Mouse (Mus musculus) lung, embryonic 16.5 days (tissue): ENCODE measurements around the gene Znrd1as. TPM values are rescaled to one million over a fixed set of nuclear protein-coding genes. Genes with fewer than 3 reads are reported as not detected.
A peak's percentile ranks its signal among the peaks of the same experiment; 100 is the strongest.

Experiments
- ATAC-seq: fragments of 200-750 bp; cut with Nextera tagmentation; 2 replicates; pipeline ENCODE4 v1.8.0; 2017; ENCODE audit warnings: low read depth, mild to moderate bottlenecking, moderate library complexity
- H3K27ac ChIP-seq: fragments of 300-500 bp; sonication (generic); 2 replicates; pipeline ENCODE4 v1.5.1; 2014; ENCODE audit warnings: mild to moderate bottlenecking, control low read depth, low read length
- H3K27me3 ChIP-seq: fragments of 300-500 bp; sonication (generic); 2 replicates; pipeline ENCODE4 v1.6.1; 2014; ENCODE audit warnings: low read depth, low read length, mixed read lengths; ENCODE audit not compliant: control insufficient read depth, insufficient read depth
- H3K36me3 ChIP-seq: fragments of 300-500 bp; sonication (generic); 2 replicates; pipeline ENCODE4 v1.6.1; 2014; ENCODE audit warnings: low read length; ENCODE audit not compliant: control insufficient read depth, insufficient read depth
- H3K4me1 ChIP-seq: fragments of 300-500 bp; sonication (generic); replicated peaks from 2 replicates; pipeline ENCODE4 v1.6.1; 2014; ENCODE audit warnings: low read length, mixed read lengths; ENCODE audit not compliant: control insufficient read depth, insufficient read depth
- H3K4me2 ChIP-seq: fragments of 300-500 bp; sonication (generic); 2 replicates; pipeline ENCODE4 v1.6.1; 2014; ENCODE audit warnings: low read depth, low read length, control low read depth
- H3K4me3 ChIP-seq: fragments of 300-500 bp; sonication (generic); 2 replicates; pipeline ENCODE4 v1.5.1; 2014; ENCODE audit warnings: mild to moderate bottlenecking, low read length, control low read depth
- H3K9ac ChIP-seq: fragments of 300-500 bp; sonication (generic); 2 replicates; pipeline ENCODE4 v1.6.1; 2014; ENCODE audit warnings: low read length, control low read depth
- H3K9me3 ChIP-seq: fragments of 300-500 bp; sonication (generic); 2 replicates; pipeline ENCODE4 v1.6.1; 2016; ENCODE audit warnings: low read length; ENCODE audit not compliant: control insufficient read depth
- WGBS: fragments of 180-500 bp; shearing (Covaris S2); extraction: QIAGEN DNeasy Blood & Tissue Kit; methylation state at CpG from one replicate; pipeline ENCODE4 v1.1.7; 2014; 5-methylcytosine and 5-hydroxymethylcytosine counted together
- polyA plus RNA-seq: library from polyadenylated mRNA; unstranded; fragments of >200 nt; fragmentation: Nextera tagmentation; extraction: Ambion mirVana; gene quantifications from 2 replicates; pipeline ENCODE4 v1.2.1, GENCODE M21; 2015

Znrd1as gene
- polyA plus RNA-seq: 7.2 and 7.7 TPM in 2 replicates

DNA sequence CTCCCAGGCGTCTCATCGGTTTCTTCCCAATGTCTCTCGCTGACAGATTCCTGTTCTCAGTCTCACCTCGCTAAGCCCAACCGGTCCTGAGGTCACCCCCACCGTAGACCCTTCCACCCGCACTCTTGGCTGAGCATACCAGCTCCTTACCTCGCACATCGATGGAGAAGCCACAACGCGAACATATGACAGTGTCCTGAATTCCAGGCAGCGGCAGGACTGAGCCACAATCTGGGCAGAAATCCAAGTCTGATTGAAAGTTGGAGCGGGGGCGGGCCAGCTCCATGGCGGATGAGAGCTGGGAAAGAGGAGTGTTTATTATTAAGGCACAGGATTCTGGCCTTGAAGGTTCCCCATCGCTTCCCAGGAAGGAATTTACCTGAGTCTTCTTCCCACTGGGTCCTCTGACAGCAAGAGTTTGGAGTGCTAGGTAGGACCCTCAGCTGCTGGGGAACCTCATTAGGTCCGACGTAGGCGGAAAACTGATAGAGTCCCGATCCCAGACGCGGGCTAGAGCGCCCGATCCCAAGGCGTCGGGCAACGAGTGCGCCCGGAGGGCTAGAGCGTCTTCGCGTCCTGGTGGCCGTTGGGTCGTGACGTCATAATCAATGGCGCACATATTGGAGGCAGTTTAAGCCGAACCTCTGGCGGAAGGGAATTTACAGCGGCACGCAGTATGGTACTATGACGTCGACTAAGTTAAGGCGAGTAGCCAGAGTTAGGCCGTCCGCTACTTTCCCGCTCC is at the start of gene Znrd1as, which contains the start of gene Znrd1:
Znrd1as (plus strand) TSS at position 594 of the 745 bp plus-strand sequence.
Znrd1 (minus strand) TSS at position 561 of the 745 bp plus-strand sequence.
- Histone ChIP-seq H3K9ac (peak within 1 kb of the TSS; percentile 84), H3K27ac (peak within 1 kb of the TSS; percentile 87), H3K4me3 (peak within 1 kb of the TSS; percentile 72), H3K9me3 (no peaks in the 10 kb centered on the region), H3K27me3 (no peaks in the 10 kb centered on the region), H3K36me3 (peaks cover 12% of the 10 kb centered on the region), H3K4me1 (peaks cover 12% of the 10 kb centered on the region), H3K4me2 (peak within 1 kb of the TSS; percentile 78)
- peak; percentile 98 for ATAC-seq
- WGBS: under 1% methylated on average over 46 of the region's 46 CpGs

DNA sequence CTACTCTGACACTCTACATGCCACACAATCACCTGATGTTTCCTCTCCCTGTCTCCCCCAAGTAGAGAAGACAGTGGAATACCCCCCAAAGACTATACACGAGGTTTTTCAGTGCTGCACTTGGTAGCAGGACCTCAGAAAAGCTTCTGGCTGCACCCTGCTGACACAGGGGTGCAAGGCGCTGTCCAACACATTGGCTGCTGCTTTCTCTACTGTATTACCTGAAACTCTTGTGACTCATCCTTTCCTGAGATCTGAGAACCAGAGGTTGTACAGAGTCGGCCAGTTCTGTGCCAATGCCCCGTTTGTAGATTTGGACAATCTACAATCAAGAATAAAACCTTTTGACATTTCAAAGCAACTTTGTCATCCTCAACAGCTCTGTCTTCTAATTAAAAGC is 48.6 kb upstream of the Znrd1as start:
- H3K9ac ChIP-seq: no peak overlapping the region
- H3K4me2 ChIP-seq: no peak overlapping the region
- H3K4me3 ChIP-seq: no peak overlapping the region
- H3K27ac ChIP-seq: no peak overlapping the region
- no peaks in the 10 kb centered on the region for H3K9me3 ChIP-seq
- H3K27me3 ChIP-seq: no peaks in the 10 kb centered on the region; the same call in 1 of the 2 replicates
- no peaks in the 10 kb centered on the region for H3K36me3 ChIP-seq
- no peak for ATAC-seq
- WGBS: 46% methylated on average over 4 of the region's 4 CpGs
- H3K4me1 ChIP-seq: no peaks in the 10 kb centered on the region

DNA sequence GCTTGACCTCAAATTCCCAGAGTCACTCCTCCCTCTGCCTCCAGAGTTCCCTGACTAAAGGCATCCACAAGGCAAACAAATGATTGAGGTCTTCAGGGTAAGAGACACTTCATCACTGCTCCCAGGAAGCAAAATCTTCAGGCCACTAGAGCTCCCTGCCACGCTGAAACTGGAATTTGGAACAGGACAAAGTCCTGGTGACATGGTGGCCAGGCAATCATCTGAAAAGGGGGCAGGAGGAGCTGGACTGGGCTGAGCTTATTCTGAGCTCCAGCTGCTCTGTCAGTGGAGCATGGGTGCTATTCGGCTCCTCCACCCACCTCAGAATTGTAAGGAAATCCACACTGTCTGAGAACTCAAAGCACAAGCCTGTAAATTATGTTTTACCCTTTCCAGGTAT is 46.4 kb upstream of the Znrd1as start:
- H3K27me3 ChIP-seq: no peaks in the 10 kb centered on the region; the same call in none of the 2 replicates
- H3K4me1 ChIP-seq: no peaks in the 10 kb centered on the region
- no peak overlapping the region for H3K4me3 ChIP-seq
- H3K9me3 ChIP-seq: no peaks in the 10 kb centered on the region
- no peak overlapping the region for H3K27ac ChIP-seq
- no peaks in the 10 kb centered on the region for H3K36me3 ChIP-seq
- 57% methylated on average over 2 of the region's 2 CpGs for WGBS
- no peak for ATAC-seq
- H3K4me2 ChIP-seq: no peak overlapping the region
- H3K9ac ChIP-seq: no peak overlapping the region

DNA sequence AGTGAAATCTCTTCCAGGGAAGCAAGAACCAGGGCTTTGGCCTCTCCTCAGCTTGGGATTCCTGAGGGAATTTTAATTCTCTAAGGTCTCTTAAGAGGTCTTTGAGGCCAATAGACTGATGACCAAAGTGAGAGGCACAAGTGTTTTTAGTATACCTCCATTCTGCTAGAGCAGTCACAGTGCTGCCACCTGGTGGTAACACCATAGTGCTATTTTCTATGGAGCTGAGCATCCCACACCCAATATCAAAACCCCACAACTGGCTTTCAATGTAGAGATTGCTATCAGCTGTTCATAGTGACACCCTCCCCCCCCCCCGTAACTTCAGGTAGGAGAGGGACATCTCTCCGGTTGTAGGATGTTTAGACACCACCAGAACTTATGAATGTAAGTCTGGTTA is 44.3 kb upstream of the Znrd1as start:
- no peak for ATAC-seq

GRCm38 (mm10) chr17:36915076-36915475 is 43.3 kb upstream of the Znrd1as start:
- H3K9ac ChIP-seq: no peak overlapping the region
- no peak overlapping the region for H3K4me3 ChIP-seq
- 0 out of 2 replicates have a peak, but pooled peaks have one; percentile 26 for ATAC-seq
- no peaks in the 10 kb centered on the region for H3K36me3 ChIP-seq
- no peaks in the 10 kb centered on the region for H3K9me3 ChIP-seq
- H3K4me2 ChIP-seq: no peak overlapping the region
- H3K27me3 ChIP-seq: no peaks in the 10 kb centered on the region; the same call in 1 of the 2 replicates
- no peak overlapping the region for H3K27ac ChIP-seq
- WGBS: 13% methylated on average over 9 of the region's 9 CpGs
- no peaks in the 10 kb centered on the region for H3K4me1 ChIP-seq

More for the DNA sequence above, 44.3 kb upstream of the Znrd1as start:
- no peaks in the 10 kb centered on the region for H3K9me3 ChIP-seq
- no peak overlapping the region for H3K27ac ChIP-seq
- no peak overlapping the region for H3K4me3 ChIP-seq
- H3K9ac ChIP-seq: no peak overlapping the region
- no peak overlapping the region for H3K4me2 ChIP-seq
- WGBS: 15% methylated on average over 2 of the region's 2 CpGs
- no peaks in the 10 kb centered on the region for H3K4me1 ChIP-seq
- H3K36me3 ChIP-seq: no peaks in the 10 kb centered on the region
- no peaks in the 10 kb centered on the region; the same call in none of the 2 replicates for H3K27me3 ChIP-seq

DNA sequence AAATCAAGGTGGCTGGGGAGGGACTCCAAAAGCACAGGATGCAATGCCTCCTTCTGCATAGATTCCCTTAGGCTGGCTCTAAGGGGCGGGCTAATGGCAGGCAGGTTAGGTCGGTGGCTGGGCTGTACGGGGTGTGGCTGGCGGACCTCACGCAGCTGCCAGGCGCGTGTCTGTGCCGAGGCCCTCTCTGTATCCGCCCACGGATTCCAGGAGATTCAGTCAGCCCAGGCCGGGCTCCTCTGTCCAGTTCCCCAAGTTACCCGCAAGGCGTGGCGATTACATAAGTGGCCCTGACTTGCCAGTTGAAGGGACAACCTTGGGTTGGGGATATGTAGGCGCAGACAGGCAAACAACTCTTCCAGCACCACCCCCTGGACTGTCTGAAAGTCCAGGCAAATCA is 38.2 kb upstream of the Znrd1as start:
- H3K27ac ChIP-seq: no peak overlapping the region
- H3K9ac ChIP-seq: no peak overlapping the region
- H3K4me3 ChIP-seq: no peak overlapping the region
- ATAC-seq: peak; percentile 64
- no peak overlapping the region for H3K4me2 ChIP-seq
- WGBS: 34% methylated on average over 15 of the region's 15 CpGs
- H3K9me3 ChIP-seq: no peaks in the 10 kb centered on the region
- no peaks in the 10 kb centered on the region; the same call in 1 of the 2 replicates for H3K27me3 ChIP-seq
- no peaks in the 10 kb centered on the region for H3K36me3 ChIP-seq
- H3K4me1 ChIP-seq: no peaks in the 10 kb centered on the region

GRCm38 (mm10) chr17:36922715-36923114 is 35.7 kb upstream of the Znrd1as start:
- Histone ChIP-seq H3K4me2 (no peak overlapping the region), H3K27me3 (no peaks in the 10 kb centered on the region), H3K9me3 (no peaks in the 10 kb centered on the region), H3K36me3 (no peaks in the 10 kb centered on the region), H3K4me3 (no peak overlapping the region), H3K9ac (no peak overlapping the region), H3K27ac (no peak overlapping the region), H3K4me1 (no peaks in the 10 kb centered on the region)
- 70% methylated on average over 4 of the region's 4 CpGs for WGBS
- no peak for ATAC-seq

GRCm38 (mm10) chr17:36923491-36923890 is 34.9 kb upstream of the Znrd1as start:
- Histone ChIP-seq H3K9ac (no peak overlapping the region), H3K9me3 (no peaks in the 10 kb centered on the region), H3K36me3 (no peaks in the 10 kb centered on the region), H3K4me3 (no peak overlapping the region), H3K4me2 (no peak overlapping the region), H3K4me1 (no peaks in the 10 kb centered on the region), H3K27me3 (no peaks in the 10 kb centered on the region), H3K27ac (no peak overlapping the region)
- ATAC-seq: no peak
- 55% methylated on average over 4 of the region's 4 CpGs for WGBS

DNA sequence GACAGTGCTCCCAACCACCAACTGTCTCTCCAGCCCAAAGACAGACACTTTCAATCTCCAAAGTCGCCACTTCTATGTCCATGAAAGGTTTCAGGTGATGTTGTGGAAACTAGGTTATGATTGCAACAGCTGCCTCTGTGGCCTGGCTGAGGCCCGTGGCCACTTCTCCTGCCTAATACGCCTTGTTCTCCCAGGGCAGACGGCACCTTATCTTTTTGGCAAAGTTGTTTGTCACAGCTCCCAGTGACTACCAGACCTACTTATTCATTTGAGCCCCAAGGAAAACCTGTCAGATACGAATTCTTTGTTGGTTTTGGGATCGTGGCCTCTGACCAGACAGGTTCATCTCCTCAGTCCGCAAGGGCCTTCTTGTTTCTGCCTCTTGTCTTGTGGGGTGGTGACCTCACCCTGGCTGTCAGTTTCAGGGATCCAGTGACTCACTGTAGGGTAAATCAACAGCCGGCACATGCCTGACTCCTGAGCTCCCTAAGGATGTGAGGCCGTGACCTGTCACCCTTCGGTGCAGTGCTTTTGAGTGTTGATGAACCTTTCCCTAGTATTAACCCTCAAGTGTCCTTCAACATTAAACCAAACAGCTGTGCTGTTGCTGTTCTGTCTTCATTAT is 30.8 kb upstream of the Znrd1as start:
- H3K36me3 ChIP-seq: no peaks in the 10 kb centered on the region
- H3K4me1 ChIP-seq: peaks cover 4% of the 10 kb centered on the region
- 18% methylated on average over 10 of the region's 10 CpGs for WGBS
- H3K27ac ChIP-seq: no peak overlapping the region
- no peak overlapping the region for H3K9ac ChIP-seq
- no peak overlapping the region for H3K4me2 ChIP-seq
- H3K9me3 ChIP-seq: no peaks in the 10 kb centered on the region
- no peak for ATAC-seq
- no peaks in the 10 kb centered on the region for H3K27me3 ChIP-seq
- no peak overlapping the region for H3K4me3 ChIP-seq
